Mouse (Mus musculus) ES-Bruce4 (cell line): ENCODE measurements around the gene Slc37a3. TPM values are rescaled to one million over a fixed set of nuclear protein-coding genes. Genes with fewer than 3 reads are reported as not detected.
"Not testable (repeated sequence)": the region's sequence is repeated elsewhere in the genome, so short reads cannot be mapped to it uniquely, and the experiment has no call there.

Experiments
- H3K27ac ChIP-seq: 2 replicates; pipeline ENCODE4 v1.5.1; 2012; ENCODE audit warnings: low read length, inconsistent platforms; ENCODE audit not compliant: insufficient read depth
- H3K27me3 ChIP-seq: 2 replicates; pipeline ENCODE4 v1.6.1; 2012; ENCODE audit warnings: mild to moderate bottlenecking, low read length, inconsistent platforms; ENCODE audit not compliant: control insufficient read depth, poor library complexity, insufficient read depth, severe bottlenecking
- H3K36me3 ChIP-seq: 2 replicates; pipeline ENCODE4 v1.6.1; 2012; ENCODE audit warnings: inconsistent platforms, mild to moderate bottlenecking, low read length, moderate library complexity; ENCODE audit not compliant: control insufficient read depth, poor library complexity, insufficient read depth, severe bottlenecking
- H3K4me1 ChIP-seq: one replicate; pipeline ENCODE4 v1.8.1; 2011; ENCODE audit warnings: low read length; ENCODE audit not compliant: control insufficient read depth, insufficient read depth
- H3K4me3 ChIP-seq: 2 replicates; pipeline ENCODE4 v1.5.1; 2011; ENCODE audit warnings: low read depth, mild to moderate bottlenecking, low read length
- H3K9ac ChIP-seq: 2 replicates; pipeline ENCODE4 v1.6.1; 2012; ENCODE audit warnings: low read depth, mild to moderate bottlenecking, inconsistent platforms; ENCODE audit not compliant: poor library complexity, severe bottlenecking
- H3K9me3 ChIP-seq: replicated peaks from 2 replicates; pipeline ENCODE4 v1.6.1; 2012; ENCODE audit warnings: mild to moderate bottlenecking, low read length, inconsistent platforms; ENCODE audit not compliant: control insufficient read depth, poor library complexity, insufficient read depth, severe bottlenecking
- CTCF ChIP-seq: IDR thresholded peaks from one replicate; pipeline ENCODE4 v1.8.1; 2011; ENCODE audit warnings: low read depth, low read length
- EP300 ChIP-seq: IDR thresholded peaks from 2 replicates; pipeline ENCODE4 v1.6.1; 2011; ENCODE audit warnings: low read depth, low read length; ENCODE audit not compliant: insufficient read depth
- POLR2A ChIP-seq: IDR thresholded peaks from one replicate; pipeline ENCODE4 v1.8.1; 2011; ENCODE audit warnings: low read length; ENCODE audit not compliant: insufficient read depth
- polyA plus RNA-seq: library from polyadenylated mRNA; stranded (reverse); fragments of >200 nt; gene quantifications from 2 replicates; pipeline ENCODE4 v1.2.4, GENCODE M21; 2011; ENCODE audit warnings: low read depth; ENCODE audit not compliant: missing spikeins, insufficient read depth, insufficient read length

Gene Slc37a3
- polyA plus RNA-seq, 1 experiment: 49.6 TPM

- Histone ChIP-seq H3K27me3 (no peaks in the 10 kb centered on the region), H3K9me3 (no peaks in the 10 kb centered on the region), H3K36me3 (peaks cover 2% of the 10 kb centered on the region; the same call in 1 of the 2 replicates), H3K4me1 (peaks cover 5% of the 10 kb centered on the region), H3K27ac (no peak overlapping the region), H3K9ac (peak overlapping the region; percentile 73), H3K4me3 (peak overlapping the region; percentile 83)
- no peak for TF ChIP-seq EP300
Observed at GRCm38 (mm10) chr6:39376775-39377174, 700 bp downstream of the Slc37a3 start.

GRCm38 (mm10) chr6:39373301-39373955 is 4.0 kb downstream of the Slc37a3 start:
- Histone ChIP-seq H3K27me3 (no peaks in the 10 kb centered on the region), H3K4me1 (peaks cover 5% of the 10 kb centered on the region), H3K36me3 (peaks cover 4% of the 10 kb centered on the region; the same call in 1 of the 2 replicates), H3K27ac (peak overlapping the region; percentile 49), H3K4me3 (no peak overlapping the region), H3K9me3 (no peaks in the 10 kb centered on the region), H3K9ac (peak overlapping the region; percentile 15; the same call in 1 of the 2 replicates)
- TF ChIP-seq POLR2A: no peak
- no peak for TF ChIP-seq EP300
- no peak for TF ChIP-seq CTCF

- peaks cover 4% of the 10 kb centered on the region; the same call in 1 of the 2 replicates for H3K36me3 ChIP-seq
- H3K4me1 ChIP-seq: peaks cover 5% of the 10 kb centered on the region
- H3K9me3 ChIP-seq: no peaks in the 10 kb centered on the region
- H3K4me3 ChIP-seq: no peak overlapping the region
- TF ChIP-seq CTCF: no peak
- no peak for TF ChIP-seq POLR2A
- no peak for TF ChIP-seq EP300
- H3K9ac ChIP-seq: peak overlapping the region; percentile 15; the same call in 1 of the 2 replicates
- peak overlapping the region; percentile 49 for H3K27ac ChIP-seq
- no peaks in the 10 kb centered on the region for H3K27me3 ChIP-seq
Observed at GRCm38 (mm10) chr6:39372727-39373126, 4.7 kb downstream of the Slc37a3 start.

- Histone ChIP-seq H3K36me3 (peaks cover 4% of the 10 kb centered on the region; the same call in 1 of the 2 replicates), H3K27me3 (no peaks in the 10 kb centered on the region), H3K4me1 (peaks cover 5% of the 10 kb centered on the region), H3K27ac (no peak overlapping the region), H3K9me3 (no peaks in the 10 kb centered on the region), H3K4me3 (no peak overlapping the region), H3K9ac (no peak overlapping the region)
- TF ChIP-seq EP300 (no peak), POLR2A (no peak), CTCF (no peak)
Observed at GRCm38 (mm10) chr6:39372042-39372441, 5.4 kb downstream of the Slc37a3 start.

- peaks cover 5% of the 10 kb centered on the region for H3K4me1 ChIP-seq
- H3K4me3 ChIP-seq: no peak overlapping the region
- TF ChIP-seq EP300 (no peak), POLR2A (no peak), CTCF (no peak)
- peaks cover 10% of the 10 kb centered on the region for H3K36me3 ChIP-seq
- H3K9ac ChIP-seq: no peak overlapping the region
- H3K9me3 ChIP-seq: no peaks in the 10 kb centered on the region
- no peak overlapping the region for H3K27ac ChIP-seq
- no peaks in the 10 kb centered on the region for H3K27me3 ChIP-seq
Observed at GRCm38 (mm10) chr6:39369631-39370030, 7.8 kb downstream of the Slc37a3 start.

GRCm38 (mm10) chr6:39362684-39363083 is 14.8 kb downstream of the Slc37a3 start:
- Histone ChIP-seq H3K9ac (no peak overlapping the region), H3K4me3 (no peak overlapping the region), H3K36me3 (peaks cover 36% of the 10 kb centered on the region), H3K4me1 (no peaks in the 10 kb centered on the region), H3K27ac (no peak overlapping the region), H3K27me3 (no peaks in the 10 kb centered on the region), H3K9me3 (no peaks in the 10 kb centered on the region)
- TF ChIP-seq CTCF (no peak), POLR2A (no peak), EP300 (no peak)

GRCm38 (mm10) chr6:39359207-39359606 is 18.3 kb downstream of the Slc37a3 start:
- not testable (repeated sequence) for H3K27me3 ChIP-seq, H3K27ac ChIP-seq, H3K4me1 ChIP-seq, H3K9ac ChIP-seq, H3K4me3 ChIP-seq, H3K9me3 ChIP-seq
- H3K36me3 ChIP-seq: peaks cover 46% of the 10 kb centered on the region
